Mouse (Mus musculus): ENCODE data around the gene Zfp949. TPM values are rescaled to one million over a fixed set of nuclear protein-coding genes. Genes with fewer than 3 reads are reported as not detected.

The Zfp949 gene
- polyA plus RNA-seq (2015; fragmentation: Nextera tagmentation; extraction: Ambion mirVana) = 6.4 and 7.9 TPM in 2 replicates

DNA sequence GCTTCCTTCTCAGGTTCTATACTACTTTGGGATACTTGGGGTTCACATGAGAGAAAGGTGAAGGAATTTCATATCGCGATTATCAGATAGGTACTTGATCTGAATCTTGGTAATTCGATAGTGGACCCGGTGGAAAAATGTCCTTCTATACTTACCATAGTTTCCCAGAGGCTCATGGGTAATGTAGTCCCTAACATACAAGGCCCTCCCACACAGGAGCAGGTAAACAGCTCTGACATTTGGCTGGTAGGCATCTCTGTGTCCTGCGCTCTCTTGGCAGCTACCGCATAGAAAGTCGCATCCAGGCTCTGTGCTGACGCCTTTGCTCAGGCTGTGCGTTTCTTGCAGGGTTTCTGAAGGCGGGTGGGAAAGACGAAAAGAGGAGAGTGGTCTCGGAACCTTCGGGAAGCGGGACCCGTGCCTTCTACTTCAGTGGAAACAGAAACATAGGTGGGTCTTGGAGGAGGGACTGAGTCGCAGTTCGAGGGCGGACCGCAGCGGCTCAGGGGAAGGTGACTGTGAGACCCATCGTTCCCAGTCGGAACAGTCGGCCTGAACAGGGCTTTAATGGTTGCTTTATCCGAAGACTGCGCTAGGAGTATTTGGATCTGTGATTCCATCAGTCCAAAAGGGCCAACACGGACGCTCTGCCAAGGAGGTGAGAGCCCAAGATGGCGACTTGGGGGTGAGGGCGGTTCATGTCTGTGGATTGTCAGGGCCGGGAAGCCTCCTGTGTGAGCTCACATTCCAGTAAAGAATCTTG is at the start of gene Zfp949:
Zfp949 (plus strand) TSS at position 170 of the 763 bp plus-strand sequence.
- peak; percentile 97 for ATAC-seq (ENCODE audit: insufficient read depth)
- H3K4me3 ChIP-seq (replicated peaks) = peak within 1 kb of the TSS; percentile 87
- H3K36me3 ChIP-seq (replicated peaks) = peaks cover 14% of the 10 kb centered on the region; the same call in 1 of the 2 replicates
- H3K4me1 ChIP-seq (replicated peaks) = peaks cover 43% of the 10 kb centered on the region
- H3K4me2 ChIP-seq = peak within 1 kb of the TSS; percentile 78
- H3K27me3 ChIP-seq = peaks cover 5% of the 10 kb centered on the region; the same call in 1 of the 2 replicates
- under 1% methylated on average over 30 of the region's 30 CpGs for WGBS (ENCODE audit: insufficient replicate concordance)
- H3K9me3 ChIP-seq (replicated peaks) = no peaks in the 10 kb centered on the region
- peak within 1 kb of the TSS; percentile 91 for H3K27ac ChIP-seq (replicated peaks)
- peak within 1 kb of the TSS; percentile 79 for H3K9ac ChIP-seq

- H3K4me3 ChIP-seq (replicated peaks) = no peak overlapping the region
- WGBS (ENCODE audit: insufficient replicate concordance) = 28% methylated on average over 2 of the region's 2 CpGs
These were observed 47.7 kb upstream of the Zfp949 start for GRCm38 (mm10) chr9:88500112-88500511.

DNA sequence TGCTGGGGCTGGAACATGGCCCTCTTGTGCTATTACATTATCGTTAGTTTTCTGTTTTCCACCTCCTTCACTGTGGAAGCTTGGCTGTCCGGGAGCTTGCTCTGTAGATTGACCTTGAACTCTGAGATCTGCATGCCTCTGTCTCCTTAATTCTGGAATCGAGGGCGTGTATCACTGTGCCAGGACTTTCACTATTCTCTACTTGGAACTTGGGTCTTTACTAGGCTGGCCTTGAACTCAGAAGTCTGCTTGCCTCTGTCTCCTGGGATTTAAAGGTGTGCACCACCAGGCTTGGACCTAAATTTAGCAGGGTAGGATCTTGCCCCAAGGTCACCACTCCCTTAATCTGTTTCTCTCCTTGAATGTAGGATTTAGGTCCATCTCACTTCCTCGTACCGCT is 46.0 kb upstream of the Zfp949 start:
- Histone ChIP-seq H3K4me2 (no peak overlapping the region), H3K27ac (replicated peaks) (no peak overlapping the region), H3K9me3 (replicated peaks) (no peaks in the 10 kb centered on the region), H3K9ac (no peak overlapping the region), H3K36me3 (replicated peaks) (no peaks in the 10 kb centered on the region), H3K4me1 (replicated peaks) (no peaks in the 10 kb centered on the region), H3K4me3 (replicated peaks) (no peak overlapping the region), H3K27me3 (no peaks in the 10 kb centered on the region; the same call in 1 of the 2 replicates)
- no peak for ATAC-seq (ENCODE audit: insufficient read depth)
- 71% methylated on average over 6 of the region's 6 CpGs for WGBS (ENCODE audit: insufficient replicate concordance)

More at GRCm38 (mm10) chr9:88500112-88500511, 47.7 kb upstream of the Zfp949 start:
- Histone ChIP-seq H3K27ac (replicated peaks) (no peak overlapping the region), H3K4me1 (replicated peaks) (no peaks in the 10 kb centered on the region), H3K9me3 (replicated peaks) (no peaks in the 10 kb centered on the region), H3K4me2 (no peak overlapping the region), H3K9ac (no peak overlapping the region), H3K36me3 (replicated peaks) (no peaks in the 10 kb centered on the region), H3K27me3 (no peaks in the 10 kb centered on the region; the same call in 1 of the 2 replicates)
- no peak for ATAC-seq (ENCODE audit: insufficient read depth)

DNA sequence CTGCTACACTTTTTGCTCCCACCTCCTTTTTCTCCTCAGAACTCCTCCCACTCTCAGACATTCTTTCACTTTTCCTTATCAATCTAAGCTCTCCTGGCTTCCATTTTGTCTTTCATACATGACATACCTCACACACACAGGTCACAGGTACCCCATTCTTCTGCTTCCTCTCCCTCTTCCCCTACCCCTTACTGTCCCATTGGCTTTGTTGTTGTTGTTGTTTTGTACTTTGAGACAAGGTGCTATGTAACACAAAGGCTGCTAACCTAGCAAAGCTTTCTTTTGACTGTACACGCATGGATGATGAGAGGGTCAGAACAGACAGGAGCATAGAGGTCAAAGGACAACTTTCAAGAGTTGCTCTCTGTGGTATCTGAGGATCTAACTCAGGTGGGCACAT is 32.3 kb upstream of the Zfp949 start:
- Histone ChIP-seq H3K4me1 (replicated peaks) (peaks cover 8% of the 10 kb centered on the region), H3K4me2 (no peak overlapping the region), H3K4me3 (replicated peaks) (no peak overlapping the region), H3K27ac (replicated peaks) (no peak overlapping the region), H3K9me3 (replicated peaks) (no peaks in the 10 kb centered on the region), H3K27me3 (no peaks in the 10 kb centered on the region; the same call in 1 of the 2 replicates), H3K36me3 (replicated peaks) (peaks cover 6% of the 10 kb centered on the region), H3K9ac (no peak overlapping the region)
- ATAC-seq (ENCODE audit: insufficient read depth) = no peak
- 85% methylated on average over 1 of the region's 1 CpGs for WGBS (ENCODE audit: insufficient replicate concordance)

DNA sequence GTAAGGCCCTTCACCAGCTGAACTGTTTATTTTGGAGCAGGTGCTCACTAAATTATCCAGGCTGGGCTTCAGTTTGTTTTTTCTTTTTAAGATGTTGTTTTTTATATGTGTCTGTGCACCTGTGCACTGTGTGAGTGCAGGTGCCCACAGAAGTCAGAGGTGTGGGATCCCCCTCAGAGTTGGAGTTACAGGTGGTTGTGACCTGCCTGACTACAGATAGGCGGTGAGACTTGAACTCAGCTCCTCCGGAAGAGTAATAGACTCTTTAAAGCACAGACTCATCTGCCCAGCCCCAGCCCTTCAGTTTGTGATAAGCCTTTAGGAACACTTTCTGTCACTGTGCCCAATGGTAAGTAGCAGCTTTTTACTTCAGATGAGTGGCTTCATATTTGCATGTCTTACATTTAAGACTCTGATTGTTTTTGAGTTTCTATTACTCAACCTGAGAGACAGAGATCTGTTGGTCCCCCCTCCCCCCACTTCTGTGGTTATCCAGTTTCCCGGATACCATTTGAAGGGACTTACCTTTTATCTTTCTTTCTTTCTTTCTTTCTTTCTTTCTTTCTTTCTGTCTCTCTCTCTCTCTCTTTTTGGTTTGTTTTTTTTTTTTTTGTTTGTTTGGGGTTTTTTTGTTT is 31.3 kb upstream of the Zfp949 start:
- Histone ChIP-seq H3K9ac (no peak overlapping the region), H3K4me2 (no peak overlapping the region), H3K9me3 (replicated peaks) (no peaks in the 10 kb centered on the region), H3K36me3 (replicated peaks) (peaks cover 13% of the 10 kb centered on the region), H3K4me1 (replicated peaks) (peaks cover 16% of the 10 kb centered on the region), H3K4me3 (replicated peaks) (no peak overlapping the region), H3K27ac (replicated peaks) (no peak overlapping the region), H3K27me3 (no peaks in the 10 kb centered on the region; the same call in 1 of the 2 replicates)
- 43% methylated on average over 3 of the region's 3 CpGs for WGBS (ENCODE audit: insufficient replicate concordance)
- ATAC-seq (ENCODE audit: insufficient read depth) = no peak

DNA sequence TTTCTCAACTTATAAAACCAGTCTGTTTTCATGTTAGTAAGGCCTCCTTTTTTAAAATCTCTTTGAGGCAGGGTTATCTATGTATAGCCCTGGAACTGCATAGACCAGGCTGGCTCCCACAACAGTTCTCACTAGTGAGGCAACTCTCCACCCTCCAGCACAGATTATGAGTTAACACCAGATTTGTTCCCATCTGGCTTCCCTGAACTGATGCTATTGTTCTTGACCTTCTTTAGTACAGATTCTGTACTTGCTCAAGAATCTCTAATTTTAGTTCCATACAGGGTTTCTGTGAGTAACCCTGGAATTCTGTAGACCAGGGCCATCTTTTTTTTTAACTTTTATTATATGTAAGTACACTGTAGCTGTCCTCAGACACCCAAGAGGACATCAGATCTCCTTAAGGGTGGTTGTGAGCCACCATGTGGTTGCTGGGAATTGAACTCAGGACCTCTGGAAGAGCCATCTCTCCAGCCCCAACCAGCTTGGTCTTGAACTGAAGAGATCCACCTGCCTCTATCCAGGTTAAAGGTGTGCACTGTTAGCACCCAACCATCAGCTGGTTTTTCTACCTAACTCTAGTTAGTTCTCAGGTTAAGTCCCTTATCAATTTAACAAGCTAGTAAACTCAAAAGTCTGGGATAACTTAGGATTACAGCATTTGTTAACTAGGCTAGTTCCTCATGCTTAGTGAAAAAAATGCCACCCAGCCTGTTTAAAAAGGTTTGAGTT is 28.3 kb upstream of the Zfp949 start:
- H3K27ac ChIP-seq (replicated peaks) = 0 out of 2 replicates have a peak overlapping the region, but pooled peaks have one; percentile 35

DNA sequence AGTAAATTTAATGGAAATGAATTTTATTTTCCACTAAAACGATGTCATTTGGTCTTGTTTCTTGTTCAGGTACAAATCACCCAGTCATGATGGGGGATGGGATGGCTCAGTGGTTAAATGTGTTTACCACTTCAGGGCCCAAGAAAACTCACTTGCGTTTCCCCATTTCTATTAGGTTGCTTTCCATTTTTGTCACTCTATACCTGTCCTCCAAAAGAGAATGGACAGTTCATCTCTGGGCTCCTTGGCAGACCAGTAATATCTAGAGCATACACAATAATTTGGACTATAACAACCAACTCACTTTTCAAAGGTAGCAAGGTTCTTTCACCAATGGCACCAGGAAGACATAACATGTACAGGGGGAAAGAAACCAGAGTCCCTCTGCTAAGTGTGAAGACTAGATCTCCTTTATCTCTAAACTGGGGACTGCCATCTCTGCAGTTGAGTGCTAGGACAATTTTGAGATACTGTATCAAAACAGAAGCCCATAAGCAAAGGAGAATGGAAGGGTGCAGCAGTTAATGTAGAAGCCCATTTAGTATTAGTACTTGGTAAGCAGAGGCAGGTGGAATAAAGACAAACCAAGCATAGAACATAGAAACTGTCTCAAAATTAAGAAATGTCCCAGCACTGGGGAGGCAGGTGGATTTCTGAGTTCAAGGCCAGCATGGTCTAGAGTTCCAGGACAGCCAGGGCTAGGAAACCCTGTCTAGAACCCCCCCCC is 27.5 kb upstream of the Zfp949 start:
- no peak for ATAC-seq (ENCODE audit: insufficient read depth)
- 12% methylated on average over 2 of the region's 2 CpGs for WGBS (ENCODE audit: insufficient replicate concordance)
- H3K36me3 ChIP-seq (replicated peaks) = peaks cover 13% of the 10 kb centered on the region
- peak overlapping the region; percentile 99 for H3K4me2 ChIP-seq
- no peaks in the 10 kb centered on the region for H3K9me3 ChIP-seq (replicated peaks)
- H3K27ac ChIP-seq (replicated peaks) = peak overlapping the region; percentile 35
- H3K27me3 ChIP-seq = no peaks in the 10 kb centered on the region
- no peak overlapping the region for H3K9ac ChIP-seq
- H3K4me1 ChIP-seq (replicated peaks) = peaks cover 34% of the 10 kb centered on the region
- H3K4me3 ChIP-seq (replicated peaks) = peak overlapping the region; percentile 75; the same call in 1 of the 2 replicates

More for the DNA sequence above, 28.3 kb upstream of the Zfp949 start:
- no peak overlapping the region for H3K4me2 ChIP-seq
- no peak overlapping the region for H3K4me3 ChIP-seq (replicated peaks)
- H3K9me3 ChIP-seq (replicated peaks) = no peaks in the 10 kb centered on the region
- no peaks in the 10 kb centered on the region for H3K27me3 ChIP-seq
- peaks cover 30% of the 10 kb centered on the region for H3K4me1 ChIP-seq (replicated peaks)
- H3K9ac ChIP-seq = no peak overlapping the region
- H3K36me3 ChIP-seq (replicated peaks) = peaks cover 13% of the 10 kb centered on the region
- ATAC-seq (ENCODE audit: insufficient read depth) = no peak

- Histone ChIP-seq H3K4me2 (peak overlapping the region; percentile 99), H3K9ac (peak overlapping the region; percentile 42; the same call in 1 of the 2 replicates), H3K4me1 (replicated peaks) (peaks cover 34% of the 10 kb centered on the region), H3K9me3 (replicated peaks) (no peaks in the 10 kb centered on the region), H3K4me3 (replicated peaks) (peak overlapping the region; percentile 75), H3K27ac (replicated peaks) (peak overlapping the region; percentile 83), H3K36me3 (replicated peaks) (peaks cover 13% of the 10 kb centered on the region), H3K27me3 (no peaks in the 10 kb centered on the region)
- WGBS (ENCODE audit: insufficient replicate concordance) = 18% methylated on average over 4 of the region's 4 CpGs
- no peak for ATAC-seq (ENCODE audit: insufficient read depth)
These were observed 26.9 kb upstream of the Zfp949 start for GRCm38 (mm10) chr9:88520849-88521483.

DNA sequence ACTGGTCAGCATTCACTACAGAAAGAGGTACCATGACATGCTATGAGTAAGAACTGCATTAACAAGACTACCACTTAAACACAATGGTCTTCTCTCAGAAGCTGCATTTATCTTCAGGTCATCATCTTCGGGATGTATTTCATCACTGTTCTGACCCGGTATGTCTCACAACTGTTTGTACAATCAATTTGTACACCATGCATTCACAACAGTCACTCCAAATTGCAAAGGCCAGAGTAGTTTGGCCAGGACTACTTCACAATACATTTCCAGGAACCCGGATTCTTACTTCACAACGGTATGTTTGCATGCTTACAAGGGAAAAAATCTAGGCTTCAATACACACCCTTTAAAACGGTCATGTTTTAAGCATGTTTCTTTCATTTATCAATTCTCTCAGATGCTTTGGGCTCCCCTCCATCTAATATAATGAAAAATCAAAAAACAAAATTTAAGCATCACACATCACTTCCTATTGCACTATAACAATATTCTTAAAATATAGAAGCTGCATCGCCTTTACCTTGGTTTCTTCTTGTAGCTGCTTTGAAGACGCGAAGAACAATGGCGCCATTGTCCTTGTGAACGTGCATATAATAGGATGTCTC is 25.8 kb upstream of the Zfp949 start:
- Histone ChIP-seq H3K9me3 (replicated peaks) (no peaks in the 10 kb centered on the region), H3K4me3 (replicated peaks) (peak overlapping the region; percentile 75), H3K9ac (peak overlapping the region; percentile 79), H3K4me1 (replicated peaks) (peaks cover 34% of the 10 kb centered on the region), H3K27ac (replicated peaks) (peak overlapping the region; percentile 83), H3K36me3 (replicated peaks) (peaks cover 13% of the 10 kb centered on the region), H3K4me2 (peak overlapping the region; percentile 99), H3K27me3 (no peaks in the 10 kb centered on the region)
- ATAC-seq (ENCODE audit: insufficient read depth) = no peak
- under 1% methylated on average over 10 of the region's 10 CpGs for WGBS (ENCODE audit: insufficient replicate concordance)

Data from liver, embryonic 15.5 days (tissue).